Mouse (Mus musculus) erythroid progenitor cell, adult 5-6 weeks (primary cell): Measurements from ENCODE around the gene Ugp2. TPM values are rescaled to one million over a fixed set of nuclear protein-coding genes. Genes with fewer than 3 reads are reported as not detected.
A peak's percentile ranks its signal among the peaks of the same experiment; 100 is the strongest.
"Not testable (repeated sequence)": the region's sequence is repeated elsewhere in the genome, so short reads cannot be mapped to it uniquely, and the experiment has no call there.

Experiments
- ATAC-seq: replicated peaks from 2 replicates; pipeline ENCODE4 v1.8.0; 2016; ENCODE audit warnings: moderate number of reproducible peaks, mild to moderate bottlenecking, moderate TSS enrichment, inconsistent platforms; ENCODE audit not compliant: poor library complexity, low FRiP score, severe bottlenecking
- total RNA-seq, 2 experiments: library from RNA; stranded (forward) in 1 of 2; stranded (reverse) in 1 of 2; fragments of 150-400 nt in 1 of 2; fragments of 186-747, 209-891 nt in 1 of 2; gene quantifications; 2 replicates each; pipeline versions ENCODE4 v1.2.3 to v1.2.4; 2015 to 2017; ENCODE audit warnings: low replicate concordance in 2 of 2

Ugp2 gene
- total RNA-seq, 2 experiments from 2014 or later = 16.1 to 28.1 TPM

GRCm38 (mm10) chr11:21339088-21339487 is 31.9 kb downstream of the Ugp2 start:
- no peak for ATAC-seq

GRCm38 (mm10) chr11:21337855-21338254 is 33.1 kb downstream of the Ugp2 start:
- no peak for ATAC-seq

GRCm38 (mm10) chr11:21332639-21333295 is 38.2 kb downstream of the Ugp2 start:
- no peak for ATAC-seq

- no peak for ATAC-seq
Measured at GRCm38 (mm10) chr11:21328141-21328540, 42.9 kb downstream of the Ugp2 start.

- no peak for ATAC-seq
Measured at GRCm38 (mm10) chr11:21327486-21327885, 43.5 kb downstream of the Ugp2 start.

- ATAC-seq = peak; percentile 59
Measured at GRCm38 (mm10) chr11:21326770-21327169, 44.2 kb downstream of the Ugp2 start.

GRCm38 (mm10) chr11:21325781-21326180 is 45.2 kb downstream of the Ugp2 start:
- no peak for ATAC-seq

- no peak for ATAC-seq
Measured at GRCm38 (mm10) chr11:21322349-21322748, 48.7 kb downstream of the Ugp2 start.

GRCm38 (mm10) chr11:21321577-21321976 is 49.4 kb downstream of the Ugp2 start:
- ATAC-seq = no peak

- peak; percentile 99 for ATAC-seq
Measured at GRCm38 (mm10) chr11:21313922-21314657, 56.9 kb downstream of the Ugp2 start.

- no peak for ATAC-seq
Measured at GRCm38 (mm10) chr11:21309516-21309915, 61.5 kb downstream of the Ugp2 start.

- ATAC-seq = no peak; the same call in 1 of the 2 replicates
Measured at GRCm38 (mm10) chr11:21308119-21308518, 62.9 kb downstream of the Ugp2 start.

- ATAC-seq = no peak
Measured at GRCm38 (mm10) chr11:21307078-21307668, 63.8 kb downstream of the Ugp2 start.

GRCm38 (mm10) chr11:21303619-21304018 is 67.4 kb downstream of the Ugp2 start:
- ATAC-seq = no peak

- no peak for ATAC-seq
Measured at GRCm38 (mm10) chr11:21295486-21295885, 75.5 kb downstream of the Ugp2 start.

- ATAC-seq = not testable (repeated sequence)
Measured at GRCm38 (mm10) chr11:21288153-21288552, 82.8 kb downstream of the Ugp2 start.

- ATAC-seq = no peak
Measured at GRCm38 (mm10) chr11:21286391-21286790, 84.6 kb downstream of the Ugp2 start.

GRCm38 (mm10) chr11:21276151-21276550 is 94.8 kb downstream of the Ugp2 start:
- no peak for ATAC-seq
